Mouse (Mus musculus) layer of hippocampus, adult 9-10 months (tissue): Measurements from ENCODE around the gene 2700049A03Rik.

Experiments used
- DNase-seq: peaks from one replicate; pipeline ENCODE4 v3.0.0; 2022; ENCODE audit warnings: low spot score

The 2700049A03Rik gene

DNA sequence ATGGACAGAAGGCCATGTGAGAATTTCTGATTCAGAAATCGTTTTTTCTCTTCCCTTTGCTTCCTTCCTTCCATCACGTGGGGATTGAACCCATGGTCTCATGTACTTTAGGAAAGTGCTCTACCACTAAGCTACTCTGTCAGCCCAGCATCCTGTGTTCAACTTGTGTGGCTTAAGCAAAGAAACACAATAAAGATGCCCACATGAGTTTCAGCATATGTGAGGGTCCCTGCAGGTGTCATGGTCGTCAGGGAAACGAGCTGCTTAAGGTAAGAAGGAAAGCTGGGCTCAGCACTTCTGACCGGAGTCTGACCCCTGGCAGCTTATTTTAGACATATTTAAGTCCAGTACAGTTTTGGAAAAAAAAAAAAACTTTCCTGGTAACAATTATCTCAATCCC is 134.5 kb downstream of the 2700049A03Rik start:
- no peak for DNase-seq

DNA sequence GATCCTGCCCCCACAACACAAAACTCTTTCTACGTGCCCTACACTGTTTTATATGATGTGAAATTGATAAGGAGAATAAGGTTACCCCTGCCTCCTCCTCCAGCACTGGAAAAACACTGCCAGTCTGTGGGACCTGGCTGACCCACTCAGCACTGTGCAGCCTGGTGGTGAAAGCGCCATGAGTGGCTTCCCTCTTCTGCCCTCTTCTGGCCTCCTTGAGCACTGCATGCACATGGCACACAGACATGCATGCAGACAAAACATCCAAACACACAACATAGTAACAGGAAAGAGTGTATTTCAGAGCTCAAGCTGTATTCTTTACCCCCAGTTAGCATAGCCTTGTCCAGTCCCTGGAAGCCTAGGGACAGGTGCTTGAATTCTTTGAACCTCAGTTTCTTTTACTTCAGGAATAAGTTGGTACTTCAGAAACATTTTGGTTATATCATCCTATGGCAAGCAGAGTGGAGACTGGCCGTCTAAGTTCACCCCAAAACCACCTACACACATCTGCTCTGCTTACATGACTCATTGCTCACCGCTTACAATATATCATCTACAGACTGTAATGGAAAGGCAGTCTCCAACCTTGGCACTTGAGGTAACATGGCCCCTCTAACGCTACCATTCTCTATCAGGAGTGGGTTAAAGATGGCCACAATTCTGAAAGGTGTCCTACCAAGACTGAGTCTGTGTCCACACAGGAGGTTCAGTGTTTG is 138.0 kb downstream of the 2700049A03Rik start:
- DNase-seq, result no peak

DNA sequence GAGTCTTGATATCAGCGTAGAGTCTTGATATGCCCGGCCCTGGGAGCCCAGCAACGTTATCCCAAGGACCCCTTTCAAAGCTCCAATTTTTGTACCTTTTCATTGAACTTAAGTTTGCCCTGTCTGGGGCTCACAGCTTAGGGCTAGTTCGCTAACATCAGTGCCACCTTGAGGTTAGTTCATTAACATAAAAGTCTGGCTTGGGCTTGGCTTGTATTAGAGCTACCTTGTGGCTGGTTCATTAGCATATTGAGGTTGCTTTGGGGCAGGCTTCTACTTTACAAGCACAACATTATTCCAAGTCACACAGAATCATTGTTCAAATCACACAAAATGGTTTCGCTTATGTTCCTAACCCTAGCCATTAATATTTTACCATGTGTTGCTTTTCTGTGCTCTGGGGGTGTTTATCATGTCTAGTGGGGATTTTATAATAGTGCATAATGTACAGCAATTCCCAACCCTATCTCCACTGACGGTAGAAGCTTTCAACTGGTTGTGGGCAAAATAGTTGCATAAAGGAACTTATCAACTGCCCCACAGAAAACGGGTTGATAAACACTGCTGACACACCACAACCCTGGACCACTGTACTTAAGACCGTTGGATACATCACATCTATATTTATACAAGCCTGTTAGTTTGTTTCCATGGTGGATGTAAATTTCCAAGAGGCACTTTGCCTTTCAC is 139.4 kb downstream of the 2700049A03Rik start:
- no peak for DNase-seq

DNA sequence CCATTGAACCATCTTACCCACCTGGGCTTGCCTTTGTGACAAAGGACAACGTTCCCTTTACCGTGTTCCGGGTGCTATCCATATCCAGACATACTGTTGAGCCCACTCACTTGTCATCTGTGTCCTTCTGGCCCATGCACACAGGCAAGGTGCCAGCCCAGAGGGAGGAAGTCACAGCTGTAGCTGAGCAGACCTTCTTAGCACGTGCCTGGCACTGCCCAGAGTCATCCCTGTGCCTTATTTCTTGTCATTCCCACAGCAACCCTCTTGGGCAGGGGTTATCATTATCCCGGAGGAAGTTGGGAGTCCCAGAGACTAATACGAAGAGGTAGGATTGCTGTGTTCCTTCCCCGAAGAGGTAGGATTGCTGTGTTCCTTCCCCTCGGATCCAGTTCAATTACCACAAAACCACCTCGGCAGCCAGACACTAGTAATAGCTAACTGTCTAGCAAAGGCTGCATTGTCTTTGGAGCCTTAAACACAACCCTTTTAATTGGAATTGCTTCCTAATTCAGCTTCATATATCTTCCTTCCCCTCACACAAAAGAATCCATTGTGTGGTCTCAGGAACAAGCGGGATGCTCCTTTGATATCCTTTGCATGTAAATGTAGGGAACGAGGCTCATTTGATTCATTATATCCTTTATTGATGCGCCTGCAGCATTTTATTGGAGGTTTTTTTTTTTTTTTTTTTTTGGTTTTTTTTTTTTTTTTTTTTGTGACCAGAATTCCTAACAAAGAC is 143.0 kb downstream of the 2700049A03Rik start:
- no peak for DNase-seq

DNA sequence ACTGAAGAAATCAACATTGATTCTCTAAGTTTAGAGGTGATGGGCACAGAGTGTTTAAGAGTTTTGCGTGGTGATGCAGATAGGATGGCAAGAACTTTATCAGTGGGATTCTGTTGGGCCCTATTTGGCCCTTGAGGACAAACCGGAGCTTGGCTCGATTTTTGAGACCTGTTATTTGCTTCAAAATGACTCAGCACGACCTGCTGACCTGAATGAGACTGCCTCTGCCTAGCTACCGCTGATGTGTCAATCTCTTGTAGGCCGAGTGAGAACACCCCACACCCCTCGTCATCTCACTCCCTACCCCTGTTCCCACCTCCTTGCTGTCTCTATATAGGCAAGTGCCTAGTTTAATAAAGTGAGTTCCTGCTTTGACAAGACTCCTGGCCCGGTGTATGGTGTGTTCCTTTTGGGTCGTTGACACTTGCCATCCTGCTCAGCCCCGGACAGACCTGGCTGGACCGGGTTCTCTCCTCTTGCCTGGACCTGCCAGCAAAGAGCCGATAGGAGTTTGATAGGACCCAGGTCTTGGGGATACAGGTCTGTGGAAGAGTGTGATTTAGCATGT is 144.6 kb downstream of the 2700049A03Rik start:
- DNase-seq, result no peak

DNA sequence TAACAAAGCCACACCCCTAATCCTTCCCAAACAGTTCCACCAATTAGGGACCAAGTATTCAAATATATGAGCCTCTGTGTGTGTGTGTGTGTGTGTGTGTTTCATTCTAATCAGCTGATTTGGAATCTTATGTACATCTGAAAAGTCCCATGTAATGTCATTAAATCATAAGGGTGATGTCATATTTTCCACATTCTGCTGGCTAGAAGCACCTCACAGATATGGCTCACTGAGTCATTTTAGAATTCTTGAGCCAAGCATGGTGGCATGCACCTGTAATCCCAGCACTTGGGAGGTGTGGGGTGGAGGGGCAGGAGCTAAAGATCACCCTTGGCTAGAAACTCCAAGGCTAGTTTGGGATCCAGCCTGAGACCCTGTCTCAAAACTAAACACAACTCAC is 148.8 kb downstream of the 2700049A03Rik start:
- no peak for DNase-seq

DNA sequence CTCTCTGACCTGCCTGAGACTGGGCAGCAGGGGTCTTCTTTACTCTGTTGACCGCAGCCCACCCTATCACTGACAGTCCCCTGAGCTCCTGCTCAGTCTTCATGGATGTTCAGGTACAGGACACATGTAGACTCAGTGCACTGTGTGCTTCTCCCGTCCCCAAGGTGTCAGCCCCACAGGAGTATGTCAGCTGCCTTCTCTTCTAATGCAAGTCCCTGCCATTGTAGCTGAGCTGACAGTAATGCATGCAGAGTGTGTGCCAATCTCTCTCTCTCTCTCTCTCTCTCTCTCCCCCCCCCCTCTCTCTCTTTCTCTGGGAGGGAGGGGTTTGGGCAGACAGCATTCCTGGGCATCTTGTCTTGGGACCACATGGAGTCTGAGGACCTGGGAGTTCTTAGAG is 153.8 kb downstream of the 2700049A03Rik start:
- DNase-seq, result no peak
